Mouse (Mus musculus): ENCODE results near the gene 4632433K11Rik. TPM values are rescaled to one million over a fixed set of nuclear protein-coding genes. Genes with fewer than 3 reads are reported as not detected.

4632433K11Rik gene
- polyA plus RNA-seq, 1 experiment from 2014 or later: not detected

GRCm38 (mm10) chr7:5029543-5029942, 4.4 kb upstream of the 4632433K11Rik start:
- Histone ChIP-seq H3K4me1 (no peaks in the 10 kb centered on the region), H3K36me3 (replicated peaks) (peaks cover 48% of the 10 kb centered on the region), H3K9ac (no peak overlapping the region), H3K27me3 (replicated peaks) (no peaks in the 10 kb centered on the region), H3K9me3 (peaks cover 17% of the 10 kb centered on the region), H3K4me3 (no peak overlapping the region), H3K27ac (no peak overlapping the region), H3K4me2 (no peak overlapping the region)
- 96% methylated on average over 22 of the region's 22 CpGs for WGBS
- ATAC-seq (replicated peaks): no peak

DNA sequence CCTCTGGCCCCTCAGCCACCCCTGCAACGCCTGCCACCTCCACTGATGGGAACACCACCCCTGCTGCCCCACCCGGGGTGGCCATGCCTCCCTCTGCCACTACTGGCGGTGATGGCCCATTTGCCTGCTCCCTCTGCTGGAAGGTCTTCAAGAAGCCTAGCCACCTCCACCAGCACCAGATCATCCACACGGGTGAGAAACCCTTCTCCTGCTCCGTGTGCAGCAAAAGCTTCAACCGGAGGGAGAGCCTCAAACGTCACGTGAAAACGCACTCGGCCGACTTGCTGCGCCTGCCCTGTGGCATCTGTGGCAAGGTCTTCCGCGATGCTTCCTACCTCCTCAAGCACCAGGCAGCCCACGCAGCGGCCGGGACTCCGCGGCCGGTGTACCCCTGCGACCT, 4.0 kb upstream of the 4632433K11Rik start:
- H3K27ac ChIP-seq: no peak overlapping the region
- WGBS: 94% methylated on average over 21 of the region's 21 CpGs
- H3K4me3 ChIP-seq: no peak overlapping the region
- no peak overlapping the region for H3K9ac ChIP-seq
- H3K4me1 ChIP-seq: no peaks in the 10 kb centered on the region
- H3K36me3 ChIP-seq (replicated peaks): peaks cover 50% of the 10 kb centered on the region
- peaks cover 17% of the 10 kb centered on the region for H3K9me3 ChIP-seq
- ATAC-seq (replicated peaks): 0 out of 2 replicates have a peak, but pooled peaks have one; percentile 19
- no peaks in the 10 kb centered on the region for H3K27me3 ChIP-seq (replicated peaks)
- no peak overlapping the region for H3K4me2 ChIP-seq

GRCm38 (mm10) chr7:5030554-5031275, 3.2 kb upstream of the 4632433K11Rik start:
- H3K4me1 ChIP-seq: no peaks in the 10 kb centered on the region
- WGBS: 86% methylated on average over 63 of the region's 63 CpGs

GRCm38 (mm10) chr7:5031496-5031895, 2.4 kb upstream of the 4632433K11Rik start:
- Histone ChIP-seq H3K4me2 (no peak overlapping the region), H3K4me1 (no peaks in the 10 kb centered on the region), H3K27me3 (replicated peaks) (no peaks in the 10 kb centered on the region), H3K9me3 (peaks cover 17% of the 10 kb centered on the region), H3K27ac (no peak overlapping the region), H3K4me3 (no peak overlapping the region), H3K36me3 (replicated peaks) (peaks cover 62% of the 10 kb centered on the region), H3K9ac (no peak overlapping the region)
- ATAC-seq (replicated peaks): no peak; the same call in 1 of the 2 replicates
- 84% methylated on average over 46 of the region's 46 CpGs for WGBS

More at GRCm38 (mm10) chr7:5030554-5031275, 3.2 kb upstream of the 4632433K11Rik start:
- peaks cover 17% of the 10 kb centered on the region for H3K9me3 ChIP-seq
- H3K27ac ChIP-seq: no peak overlapping the region
- H3K36me3 ChIP-seq (replicated peaks): peaks cover 57% of the 10 kb centered on the region
- no peak for ATAC-seq (replicated peaks)
- no peak overlapping the region for H3K4me3 ChIP-seq
- no peaks in the 10 kb centered on the region for H3K27me3 ChIP-seq (replicated peaks)
- no peak overlapping the region for H3K9ac ChIP-seq
- H3K4me2 ChIP-seq: no peak overlapping the region

DNA sequence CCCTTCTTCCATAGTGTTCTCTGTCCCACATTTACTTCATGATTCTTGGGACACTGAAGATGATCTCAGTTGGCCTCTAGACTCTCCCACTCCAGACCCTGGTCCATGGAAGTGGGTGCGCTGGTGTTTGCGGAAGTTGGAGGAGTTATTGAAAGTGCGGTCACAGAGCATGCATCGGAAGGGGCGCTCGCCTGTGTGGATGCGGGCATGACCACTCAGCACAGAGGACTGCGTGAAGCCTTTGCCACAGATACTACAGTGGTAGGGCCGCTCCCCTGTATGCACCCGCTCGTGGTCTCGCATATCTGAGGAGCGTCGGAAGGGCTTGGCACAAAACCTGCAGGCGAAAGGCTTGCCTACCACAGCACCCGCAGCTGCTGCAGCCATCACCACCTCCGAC, 1.7 kb downstream of the 4632433K11Rik start:
- WGBS: 97% methylated on average over 17 of the region's 17 CpGs

DNA sequence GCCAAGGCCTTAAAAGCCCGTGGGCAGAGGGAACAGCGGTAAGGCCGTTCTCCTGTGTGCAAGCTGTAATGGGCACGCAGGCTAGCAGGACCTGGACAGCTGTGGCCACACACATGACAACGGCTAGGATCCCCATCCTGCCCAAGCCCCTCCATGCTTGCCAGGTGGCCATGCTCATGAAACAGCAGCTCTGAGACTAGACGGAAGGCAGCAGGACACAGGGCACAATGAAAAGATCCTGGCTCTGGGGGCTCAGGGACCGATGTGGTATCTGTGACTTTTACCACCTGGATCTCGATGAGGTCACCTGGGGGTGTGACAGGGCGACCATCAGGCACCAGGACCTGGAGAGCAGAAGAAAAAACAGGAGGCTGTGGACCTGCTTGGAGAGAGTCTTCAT, 2.2 kb downstream of the 4632433K11Rik start:
- Histone ChIP-seq H3K4me2 (no peak overlapping the region), H3K9me3 (peaks cover 4% of the 10 kb centered on the region; the same call in 1 of the 2 replicates), H3K4me1 (peaks cover 19% of the 10 kb centered on the region), H3K9ac (no peak overlapping the region), H3K27ac (no peak overlapping the region), H3K27me3 (replicated peaks) (no peaks in the 10 kb centered on the region), H3K36me3 (replicated peaks) (peaks cover 38% of the 10 kb centered on the region), H3K4me3 (no peak overlapping the region)
- 95% methylated on average over 9 of the region's 9 CpGs for WGBS
- no peak for ATAC-seq (replicated peaks)

More for the DNA sequence above, 1.7 kb downstream of the 4632433K11Rik start:
- peaks cover 19% of the 10 kb centered on the region for H3K4me1 ChIP-seq
- H3K9ac ChIP-seq: no peak overlapping the region
- no peak overlapping the region for H3K4me2 ChIP-seq
- H3K27me3 ChIP-seq (replicated peaks): no peaks in the 10 kb centered on the region
- H3K4me3 ChIP-seq: no peak overlapping the region
- no peak for ATAC-seq (replicated peaks)
- no peak overlapping the region for H3K27ac ChIP-seq
- H3K9me3 ChIP-seq: peaks cover 9% of the 10 kb centered on the region
- H3K36me3 ChIP-seq (replicated peaks): peaks cover 43% of the 10 kb centered on the region

DNA sequence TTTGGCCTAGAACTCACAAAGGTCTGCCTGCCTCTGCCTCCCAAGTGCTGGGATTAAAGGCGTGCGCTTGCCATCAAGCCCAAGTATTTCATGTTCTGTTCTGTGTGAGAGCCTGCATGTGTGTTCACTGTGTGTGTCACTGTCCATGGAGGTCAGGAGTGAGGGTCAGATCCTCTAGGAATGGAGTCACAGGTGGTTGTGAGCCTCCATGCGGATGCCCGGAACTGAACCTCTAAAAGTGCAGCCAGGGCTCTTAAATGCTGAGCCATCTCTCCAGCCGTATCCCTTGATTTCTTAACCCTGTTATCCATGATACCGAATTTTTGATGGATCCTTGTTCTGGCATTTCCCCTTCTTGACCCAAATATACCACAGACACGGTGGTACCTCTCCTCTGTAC, 3.1 kb downstream of the 4632433K11Rik start:
- Histone ChIP-seq H3K27ac (no peak overlapping the region), H3K4me2 (peak overlapping the region; percentile 58), H3K4me3 (no peak overlapping the region), H3K9ac (no peak overlapping the region), H3K27me3 (replicated peaks) (no peaks in the 10 kb centered on the region), H3K9me3 (no peaks in the 10 kb centered on the region), H3K36me3 (replicated peaks) (peaks cover 30% of the 10 kb centered on the region), H3K4me1 (peaks cover 19% of the 10 kb centered on the region)
- WGBS: 95% methylated on average over 7 of the region's 7 CpGs
- ATAC-seq (replicated peaks): no peak

GRCm38 (mm10) chr7:5037467-5037866, 3.5 kb downstream of the 4632433K11Rik start:
- 90% methylated on average over 8 of the region's 8 CpGs for WGBS
- ATAC-seq (replicated peaks): no peak

GRCm38 (mm10) chr7:5038109-5038732, 4.3 kb downstream of the 4632433K11Rik start, which contains the start of gene Zfp784:
Gene Zfp784, minus strand, starts transcription at chr7:5038446.
- under 1% methylated on average over 48 of the region's 48 CpGs for WGBS
- Histone ChIP-seq H3K36me3 (replicated peaks) (peaks cover 20% of the 10 kb centered on the region), H3K4me3 (peak within 1 kb of the TSS; percentile 57), H3K9ac (peak within 1 kb of the TSS; percentile 64), H3K9me3 (no peaks in the 10 kb centered on the region), H3K27ac (peak within 1 kb of the TSS; percentile 97), H3K4me2 (peak within 1 kb of the TSS; percentile 58), H3K4me1 (peaks cover 19% of the 10 kb centered on the region), H3K27me3 (replicated peaks) (no peaks in the 10 kb centered on the region)
- ATAC-seq (replicated peaks): peak; percentile 95

More at GRCm38 (mm10) chr7:5037467-5037866, 3.5 kb downstream of the 4632433K11Rik start:
- H3K9me3 ChIP-seq: no peaks in the 10 kb centered on the region
- H3K4me3 ChIP-seq: peak overlapping the region; percentile 57
- peaks cover 19% of the 10 kb centered on the region for H3K4me1 ChIP-seq
- H3K36me3 ChIP-seq (replicated peaks): peaks cover 26% of the 10 kb centered on the region
- peak overlapping the region; percentile 58 for H3K4me2 ChIP-seq
- H3K27me3 ChIP-seq (replicated peaks): no peaks in the 10 kb centered on the region
- H3K27ac ChIP-seq: peak overlapping the region; percentile 97
- H3K9ac ChIP-seq: no peak overlapping the region

DNA sequence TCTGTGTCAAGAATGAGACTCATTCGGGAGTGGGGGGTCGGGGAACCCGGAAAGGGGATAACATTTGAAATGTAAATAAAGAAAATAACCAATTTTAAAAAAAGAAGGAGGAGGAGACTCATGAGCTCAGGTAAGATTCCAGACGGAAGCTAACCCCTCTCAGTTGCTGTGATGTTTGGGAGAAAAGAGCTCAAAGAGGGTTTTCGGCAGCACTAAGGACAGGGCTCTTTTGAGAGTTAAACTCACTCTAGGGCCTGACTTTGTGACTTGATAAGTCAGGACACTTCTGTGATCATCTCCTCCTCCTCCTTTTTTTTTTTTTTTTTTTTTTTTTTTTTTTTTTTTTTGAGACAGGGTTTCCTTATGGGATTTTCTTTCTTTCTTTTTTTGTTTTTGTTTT, 5.0 kb downstream of the 4632433K11Rik start:
- peak overlapping the region; percentile 64 for H3K9ac ChIP-seq
- 28% methylated on average over 5 of the region's 5 CpGs for WGBS

GRCm38 (mm10) chr7:5044981-5045380, 11.1 kb downstream of the 4632433K11Rik start:
- WGBS: 77% methylated on average over 2 of the region's 2 CpGs
- H3K27ac ChIP-seq: no peak overlapping the region
- no peak for ATAC-seq (replicated peaks)

More for the DNA sequence above, 5.0 kb downstream of the 4632433K11Rik start:
- no peak for ATAC-seq (replicated peaks)
- Histone ChIP-seq H3K27me3 (replicated peaks) (no peaks in the 10 kb centered on the region), H3K27ac (peak overlapping the region; percentile 97), H3K4me3 (peak overlapping the region; percentile 57), H3K4me1 (peaks cover 19% of the 10 kb centered on the region), H3K36me3 (replicated peaks) (peaks cover 15% of the 10 kb centered on the region; the same call in 1 of the 2 replicates), H3K9me3 (no peaks in the 10 kb centered on the region), H3K4me2 (peak overlapping the region; percentile 58)

GRCm38 (mm10) chr7:5046112-5046511, 12.2 kb downstream of the 4632433K11Rik start:
- Histone ChIP-seq H3K4me3 (no peak overlapping the region), H3K4me2 (no peak overlapping the region), H3K27ac (no peak overlapping the region), H3K9me3 (no peaks in the 10 kb centered on the region), H3K36me3 (replicated peaks) (no peaks in the 10 kb centered on the region), H3K9ac (no peak overlapping the region), H3K4me1 (peaks cover 9% of the 10 kb centered on the region), H3K27me3 (replicated peaks) (no peaks in the 10 kb centered on the region)
- WGBS: 76% methylated on average over 2 of the region's 2 CpGs
- no peak for ATAC-seq (replicated peaks)

More at GRCm38 (mm10) chr7:5044981-5045380, 11.1 kb downstream of the 4632433K11Rik start:
- H3K9me3 ChIP-seq: no peaks in the 10 kb centered on the region
- H3K4me3 ChIP-seq: no peak overlapping the region
- H3K4me2 ChIP-seq: no peak overlapping the region
- no peaks in the 10 kb centered on the region for H3K27me3 ChIP-seq (replicated peaks)
- no peaks in the 10 kb centered on the region for H3K4me1 ChIP-seq
- no peak overlapping the region for H3K9ac ChIP-seq
- H3K36me3 ChIP-seq (replicated peaks): no peaks in the 10 kb centered on the region

Data from midbrain, embryonic 15.5 days (tissue).